Mouse (Mus musculus): ENCODE measurements around the gene Tbc1d17. TPM values are rescaled to one million over a fixed set of nuclear protein-coding genes. Genes with fewer than 3 reads are reported as not detected.

Tbc1d17 gene
- total and polyA plus RNA-seq, 2 experiments, result 20.2 to 91.6 TPM

DNA sequence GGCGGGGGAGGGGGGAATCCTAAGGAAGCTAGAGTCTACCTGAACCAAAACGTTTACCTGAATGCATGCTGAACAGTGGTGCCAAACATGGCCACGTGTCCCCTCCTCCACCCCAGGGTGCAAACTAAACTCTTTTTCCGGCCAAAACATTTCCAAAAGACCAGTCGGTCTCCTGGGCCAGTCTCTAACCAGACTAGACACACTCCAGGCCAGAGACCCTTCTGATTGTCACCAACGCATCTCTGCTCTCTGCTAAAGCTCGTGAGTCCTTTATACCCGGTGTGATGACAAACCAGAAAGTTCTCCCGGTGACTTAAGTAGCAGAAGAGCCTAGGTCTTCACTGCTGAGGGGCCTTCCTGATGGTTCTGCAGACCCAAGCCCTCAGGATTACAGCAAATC is 18.9 kb upstream of the Tbc1d17 start:
- no peak overlapping the region for H3K9ac ChIP-seq (ENCODE audit: low read depth, low read length)
- no peaks in the 10 kb centered on the region for H3K27me3 ChIP-seq (ENCODE audit: control insufficient read depth, insufficient read depth, low read length)
- TF ChIP-seq CTCF (IDR thresholded peaks at IDR 0.05; ENCODE audit: low read depth, low read length) (no peak), POLR2A (IDR thresholded peaks at IDR 0.05; ENCODE audit: extremely low read depth, insufficient read depth, low read length) (no peak)
- H3K79me2 ChIP-seq (ENCODE audit: control insufficient read depth, insufficient read depth, low read length), result peaks cover 5% of the 10 kb centered on the region; the same call in 1 of the 2 replicates
- no peak overlapping the region for H3K4me3 ChIP-seq (ENCODE audit: insufficient read depth, low read depth, low read length)
- 50% methylated on average over 9 of the region's 9 CpGs for WGBS
- H3K36me3 ChIP-seq (ENCODE audit: control insufficient read depth, insufficient read depth, low read length), result no peaks in the 10 kb centered on the region
- no peak for DNase-seq (ENCODE audit: extremely low read depth, low read depth, low spot score)
- peaks cover 18% of the 10 kb centered on the region for H3K4me1 ChIP-seq (ENCODE audit: control insufficient read depth, insufficient read depth, low read length)
- H3K27ac ChIP-seq (replicated peaks; ENCODE audit: insufficient read depth, low read depth, low read length), result no peak overlapping the region

DNA sequence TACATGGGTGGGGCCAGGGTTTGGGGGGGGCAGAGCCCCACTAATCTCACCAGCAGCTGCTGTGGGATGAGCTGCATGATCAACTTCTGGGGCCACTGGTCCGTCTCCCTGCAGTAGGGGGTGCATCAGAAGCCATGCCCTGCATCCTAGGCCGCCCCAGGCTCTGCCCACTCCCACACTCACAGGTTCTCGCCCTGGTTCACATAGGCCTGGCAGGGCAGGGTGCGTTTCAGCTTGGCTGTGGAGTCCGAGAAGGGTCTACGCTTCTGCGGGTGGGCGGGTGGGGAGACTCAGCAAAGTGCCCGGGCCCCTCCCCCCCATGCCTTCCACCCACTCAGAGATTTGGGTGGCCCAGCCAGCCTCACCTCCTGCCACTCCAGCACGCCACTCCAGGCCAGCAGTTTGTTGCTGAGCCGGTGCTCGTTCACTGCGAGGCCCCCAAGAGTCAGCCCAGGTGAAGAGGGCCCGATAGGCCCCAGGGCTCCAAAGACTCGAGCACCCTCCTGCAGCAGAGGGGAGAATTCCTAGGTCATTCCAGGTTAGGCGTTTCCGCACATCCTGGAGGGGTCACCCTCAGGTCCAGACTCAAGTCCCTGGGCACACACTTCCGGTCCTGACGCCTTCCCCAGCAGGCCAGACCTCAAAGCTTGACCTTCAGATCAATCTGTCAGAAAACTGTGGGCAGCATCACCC is 18.3 kb upstream of the Tbc1d17 start:
- peaks cover 16% of the 10 kb centered on the region for H3K4me1 ChIP-seq (ENCODE audit: control insufficient read depth, insufficient read depth, low read length)
- H3K4me3 ChIP-seq (ENCODE audit: insufficient read depth, low read depth, low read length), result no peak overlapping the region
- WGBS, result 77% methylated on average over 19 of the region's 19 CpGs
- no peaks in the 10 kb centered on the region for H3K27me3 ChIP-seq (ENCODE audit: control insufficient read depth, insufficient read depth, low read length)
- TF ChIP-seq CTCF (IDR thresholded peaks at IDR 0.05; ENCODE audit: low read depth, low read length), result no peak
- TF ChIP-seq POLR2A (IDR thresholded peaks at IDR 0.05; ENCODE audit: extremely low read depth, insufficient read depth, low read length), result no peak
- DNase-seq (ENCODE audit: extremely low read depth, low read depth, low spot score), result no peak
- H3K36me3 ChIP-seq (ENCODE audit: control insufficient read depth, insufficient read depth, low read length), result no peaks in the 10 kb centered on the region
- H3K79me2 ChIP-seq (ENCODE audit: control insufficient read depth, insufficient read depth, low read length), result peaks cover 5% of the 10 kb centered on the region; the same call in 1 of the 2 replicates
- H3K9ac ChIP-seq (ENCODE audit: low read depth, low read length), result no peak overlapping the region
- no peak overlapping the region for H3K27ac ChIP-seq (replicated peaks; ENCODE audit: insufficient read depth, low read depth, low read length)

DNA sequence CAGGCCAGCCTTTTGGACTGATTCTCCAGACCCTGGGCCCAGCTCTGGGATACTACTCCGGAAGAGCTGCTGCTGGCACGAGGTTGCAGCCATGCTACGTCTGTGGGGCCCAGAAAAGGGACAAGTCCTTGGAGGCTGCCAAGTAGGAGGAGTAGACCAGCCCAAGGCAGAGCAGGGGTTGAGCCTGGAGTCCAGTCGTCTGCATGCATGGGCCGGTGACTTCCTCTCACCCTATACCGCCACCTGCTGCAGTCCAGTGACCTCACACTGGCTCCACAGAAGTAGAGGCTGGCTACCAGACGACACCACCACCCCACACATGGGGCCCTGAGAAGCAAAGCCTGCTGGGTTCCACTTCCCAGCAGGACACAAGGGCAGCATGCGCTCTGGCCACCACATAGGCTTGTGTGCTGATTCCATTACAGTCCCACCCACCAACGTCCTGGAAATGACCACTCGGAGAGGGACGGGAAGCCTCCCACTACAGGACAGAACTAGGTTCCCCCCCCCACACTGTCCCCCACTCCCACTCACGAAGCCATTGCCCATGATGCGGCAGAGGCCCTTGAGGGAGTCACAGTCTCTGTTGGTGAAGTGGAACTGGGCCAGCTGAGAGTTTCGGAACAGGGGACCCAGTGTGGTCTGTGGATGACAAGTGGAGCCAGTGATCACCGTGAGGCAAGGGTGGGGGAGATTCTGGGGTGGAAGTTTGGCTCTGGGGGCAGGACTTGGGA is 17.6 kb upstream of the Tbc1d17 start:
- Histone ChIP-seq H3K36me3 (ENCODE audit: control insufficient read depth, insufficient read depth, low read length) (no peaks in the 10 kb centered on the region), H3K27me3 (ENCODE audit: control insufficient read depth, insufficient read depth, low read length) (no peaks in the 10 kb centered on the region), H3K27ac (replicated peaks; ENCODE audit: insufficient read depth, low read depth, low read length) (no peak overlapping the region), H3K79me2 (ENCODE audit: control insufficient read depth, insufficient read depth, low read length) (peaks cover 5% of the 10 kb centered on the region; the same call in 1 of the 2 replicates), H3K9ac (ENCODE audit: low read depth, low read length) (no peak overlapping the region), H3K4me3 (ENCODE audit: insufficient read depth, low read depth, low read length) (no peak overlapping the region), H3K4me1 (ENCODE audit: control insufficient read depth, insufficient read depth, low read length) (peaks cover 16% of the 10 kb centered on the region)
- DNase-seq (ENCODE audit: extremely low read depth, low read depth, low spot score), result no peak
- WGBS, result 52% methylated on average over 15 of the region's 15 CpGs
- TF ChIP-seq POLR2A (IDR thresholded peaks at IDR 0.05; ENCODE audit: extremely low read depth, insufficient read depth, low read length), result no peak
- TF ChIP-seq CTCF (IDR thresholded peaks at IDR 0.05; ENCODE audit: low read depth, low read length), result 0 out of 2 replicates have a peak, but pooled peaks have one; percentile 13

DNA sequence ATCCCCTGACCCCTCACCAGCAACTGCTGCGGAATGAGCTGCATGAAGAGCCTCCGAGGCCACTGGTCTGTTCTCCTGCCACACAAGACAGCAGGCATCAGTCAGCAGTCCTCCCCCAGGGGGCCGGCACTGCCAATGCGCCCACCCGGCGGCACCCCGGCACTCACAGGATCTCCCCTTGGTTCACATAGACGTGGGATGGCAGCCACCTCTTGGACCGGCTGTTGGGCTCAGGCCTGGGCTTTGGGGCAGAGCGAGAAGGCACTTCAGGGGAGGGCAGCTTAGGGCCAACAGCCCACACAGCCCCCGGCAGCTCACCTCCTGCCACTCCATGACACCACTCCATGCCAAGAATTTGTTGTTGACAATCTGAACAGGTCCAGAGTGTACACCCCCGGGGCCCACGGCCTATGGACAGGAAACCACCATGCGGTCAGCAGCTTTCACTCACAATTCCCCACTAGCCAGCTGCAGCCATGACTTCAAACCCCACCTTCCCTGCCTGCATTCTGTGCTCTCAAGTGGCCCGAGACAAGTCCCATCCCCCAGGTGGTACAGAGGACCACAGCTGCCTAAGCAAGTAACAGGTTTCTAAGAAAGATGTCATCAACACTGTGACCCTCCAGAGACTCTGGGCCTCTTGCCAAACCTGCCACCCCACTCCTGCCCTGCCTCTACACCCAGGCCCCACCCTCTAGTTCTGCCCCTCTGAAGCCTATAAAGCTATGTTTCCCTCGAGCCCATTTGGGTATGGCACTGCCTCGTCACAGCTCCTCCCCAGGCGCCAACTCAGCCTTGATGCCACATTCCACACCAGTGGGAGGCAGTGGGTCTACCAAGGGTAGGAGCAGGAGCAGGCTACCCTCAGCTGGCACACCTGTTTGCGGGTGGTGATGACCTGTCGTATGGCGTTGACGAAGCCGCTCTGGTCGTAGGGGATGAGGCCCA is 16.0 kb upstream of the Tbc1d17 start:
- DNase-seq (ENCODE audit: extremely low read depth, low read depth, low spot score), result no peak
- H3K9ac ChIP-seq (ENCODE audit: low read depth, low read length), result no peak overlapping the region
- H3K27me3 ChIP-seq (ENCODE audit: control insufficient read depth, insufficient read depth, low read length), result no peaks in the 10 kb centered on the region
- H3K4me1 ChIP-seq (ENCODE audit: control insufficient read depth, insufficient read depth, low read length), result peaks cover 12% of the 10 kb centered on the region
- H3K36me3 ChIP-seq (ENCODE audit: control insufficient read depth, insufficient read depth, low read length), result no peaks in the 10 kb centered on the region
- WGBS, result 80% methylated on average over 24 of the region's 24 CpGs
- no peak for TF ChIP-seq POLR2A (IDR thresholded peaks at IDR 0.05; ENCODE audit: extremely low read depth, insufficient read depth, low read length)
- TF ChIP-seq CTCF (IDR thresholded peaks at IDR 0.05; ENCODE audit: low read depth, low read length), result no peak
- H3K4me3 ChIP-seq (ENCODE audit: insufficient read depth, low read depth, low read length), result no peak overlapping the region
- H3K79me2 ChIP-seq (ENCODE audit: control insufficient read depth, insufficient read depth, low read length), result peaks cover 5% of the 10 kb centered on the region; the same call in 1 of the 2 replicates
- no peak overlapping the region for H3K27ac ChIP-seq (replicated peaks; ENCODE audit: insufficient read depth, low read depth, low read length)

DNA sequence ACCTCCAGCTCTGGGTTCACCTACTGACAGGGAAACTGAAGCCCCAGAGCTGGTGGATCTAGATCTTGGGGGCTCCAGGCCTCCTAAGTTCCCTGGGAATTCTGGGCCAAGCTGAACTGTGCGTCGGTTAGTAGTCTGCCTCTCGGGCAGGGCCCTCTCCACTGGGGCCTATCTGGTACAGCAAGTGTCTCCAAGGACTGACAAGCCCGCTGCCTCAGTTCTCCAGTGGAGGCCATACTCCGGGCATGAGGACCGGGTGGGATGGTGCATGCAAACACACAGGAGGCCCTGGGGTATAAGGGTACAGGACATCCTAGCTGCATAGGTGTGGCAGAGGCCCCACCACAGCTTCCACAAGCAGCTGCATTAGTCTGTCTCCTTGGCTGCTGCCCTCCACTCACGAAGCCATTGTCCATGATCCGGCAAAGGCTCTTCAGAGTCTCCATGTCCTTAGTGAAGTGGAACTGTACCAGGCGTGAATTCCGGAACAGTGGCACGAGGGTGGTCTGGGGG is 15.2 kb upstream of the Tbc1d17 start:
- Histone ChIP-seq H3K79me2 (ENCODE audit: control insufficient read depth, insufficient read depth, low read length) (peaks cover 5% of the 10 kb centered on the region; the same call in 1 of the 2 replicates), H3K4me1 (ENCODE audit: control insufficient read depth, insufficient read depth, low read length) (peaks cover 12% of the 10 kb centered on the region), H3K36me3 (ENCODE audit: control insufficient read depth, insufficient read depth, low read length) (no peaks in the 10 kb centered on the region), H3K9ac (ENCODE audit: low read depth, low read length) (no peak overlapping the region), H3K27me3 (ENCODE audit: control insufficient read depth, insufficient read depth, low read length) (no peaks in the 10 kb centered on the region), H3K4me3 (ENCODE audit: insufficient read depth, low read depth, low read length) (no peak overlapping the region), H3K27ac (replicated peaks; ENCODE audit: insufficient read depth, low read depth, low read length) (no peak overlapping the region)
- WGBS, result 91% methylated on average over 11 of the region's 11 CpGs
- no peak for TF ChIP-seq CTCF (IDR thresholded peaks at IDR 0.05; ENCODE audit: low read depth, low read length)
- TF ChIP-seq POLR2A (IDR thresholded peaks at IDR 0.05; ENCODE audit: extremely low read depth, insufficient read depth, low read length), result no peak
- no peak for DNase-seq (ENCODE audit: extremely low read depth, low read depth, low spot score)

Measured in liver, adult 2 months (tissue).